Mouse (Mus musculus) cerebellum, adult 8-10 months (tissue): ENCODE measurements around the gene Cfap61.
A peak's percentile ranks its signal among the peaks of the same experiment; 100 is the strongest.

Experiments used
- DNase-seq: peaks from one replicate; pipeline ENCODE4 v3.0.0; 2022

The Cfap61 gene

GRCm38 (mm10) chr2:146168017-146168803 is 233.6 kb downstream of the Cfap61 start:
- DNase-seq = no peak

GRCm38 (mm10) chr2:146169492-146169891 is 234.9 kb downstream of the Cfap61 start:
- no peak for DNase-seq

GRCm38 (mm10) chr2:146172106-146172505 is 237.5 kb downstream of the Cfap61 start:
- DNase-seq = no peak

- no peak for DNase-seq
These were observed 239.6 kb downstream of the Cfap61 start for GRCm38 (mm10) chr2:146174173-146174572.

GRCm38 (mm10) chr2:146178718-146179117 is 244.1 kb downstream of the Cfap61 start:
- DNase-seq = no peak

GRCm38 (mm10) chr2:146183830-146184793 is 249.5 kb downstream of the Cfap61 start:
- no peak for DNase-seq

- no peak for DNase-seq
These were observed 261.5 kb downstream of the Cfap61 start for GRCm38 (mm10) chr2:146196126-146196525.

GRCm38 (mm10) chr2:146197947-146198346 is 263.4 kb downstream of the Cfap61 start:
- no peak for DNase-seq

GRCm38 (mm10) chr2:146210968-146211367 is 276.4 kb downstream of the Cfap61 start:
- no peak for DNase-seq

GRCm38 (mm10) chr2:146214715-146215114 is 280.1 kb downstream of the Cfap61 start:
- DNase-seq = peak; percentile 24

- DNase-seq = no peak
These were observed 281.8 kb downstream of the Cfap61 start for GRCm38 (mm10) chr2:146216111-146217064.

GRCm38 (mm10) chr2:146217227-146217980 is 282.8 kb downstream of the Cfap61 start:
- no peak for DNase-seq

- DNase-seq = no peak
These were observed 283.6 kb downstream of the Cfap61 start for GRCm38 (mm10) chr2:146218161-146218691.

- DNase-seq = no peak
These were observed 284.4 kb downstream of the Cfap61 start for GRCm38 (mm10) chr2:146218881-146219535.

- no peak for DNase-seq
These were observed 285.2 kb downstream of the Cfap61 start for GRCm38 (mm10) chr2:146219791-146220190.

GRCm38 (mm10) chr2:146220591-146221075 is 286.0 kb downstream of the Cfap61 start:
- DNase-seq = no peak

- peak; percentile 34 for DNase-seq
These were observed 286.7 kb downstream of the Cfap61 start, which contains the start of gene Insm1 for GRCm38 (mm10) chr2:146221076-146221928. Gene Insm1, plus strand, starts transcription at chr2:146221921.

- no peak for DNase-seq
These were observed 287.3 kb downstream of the Cfap61 start for GRCm38 (mm10) chr2:146221929-146222278.

GRCm38 (mm10) chr2:146222279-146223175 is 287.9 kb downstream of the Cfap61 start:
- DNase-seq = no peak
